Mouse (Mus musculus): Measurements from ENCODE around the gene Ifnar2. TPM values are rescaled to one million over a fixed set of nuclear protein-coding genes. Genes with fewer than 3 reads are reported as not detected.

Ifnar2 gene
- polyA plus RNA-seq, 1 experiment from 2014 or later: 35.3 TPM

DNA sequence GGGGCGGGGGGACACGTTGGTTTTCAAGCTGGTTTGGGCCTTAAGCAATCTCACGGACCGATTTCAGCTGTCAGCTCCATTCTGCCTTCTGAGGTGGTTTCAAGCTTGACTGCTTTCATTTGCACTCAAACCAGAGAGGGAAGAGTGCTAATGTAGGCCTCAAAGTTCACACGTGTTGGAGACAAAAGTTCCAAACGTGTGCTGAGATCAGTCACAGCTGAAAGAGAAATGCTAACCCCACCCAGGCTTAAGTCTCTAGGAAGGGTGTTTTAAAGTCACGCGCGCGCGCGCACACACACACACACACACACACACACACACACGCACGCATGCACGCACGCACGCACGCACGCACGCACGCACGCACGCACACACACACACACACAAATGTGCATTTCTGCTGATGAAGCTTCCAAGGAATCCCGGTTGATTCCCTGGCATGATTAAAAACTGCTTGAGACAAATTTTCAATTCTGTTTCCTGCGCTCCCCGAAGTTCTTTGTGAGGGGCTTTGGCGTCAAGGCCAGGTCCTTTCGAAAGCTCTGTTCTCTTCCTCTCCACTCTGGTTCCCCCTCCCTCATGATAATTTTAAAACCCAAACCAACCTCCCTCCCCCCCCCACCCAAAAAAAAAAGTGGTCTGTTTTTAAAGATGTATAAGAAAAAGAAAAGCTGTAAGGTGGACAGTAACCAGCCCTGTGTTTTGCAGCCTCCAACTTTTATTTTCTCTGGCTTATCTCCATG lies 23.8 kb upstream of the Ifnar2 start:
- H3K9me3 ChIP-seq (replicated peaks): no peaks in the 10 kb centered on the region
- 79% methylated on average over 28 of the region's 28 CpGs for WGBS
- 0 out of 2 replicates have a peak, but pooled peaks cover 3% of the 10 kb centered on the region for H3K4me1 ChIP-seq
- H3K4me3 ChIP-seq: no peak overlapping the region
- H3K36me3 ChIP-seq: no peaks in the 10 kb centered on the region
- DNase-seq (ENCODE audit: low spot score): no peak
- H3K27me3 ChIP-seq (ENCODE audit: low read depth, poor library complexity, severe bottlenecking): peaks cover 36% of the 10 kb centered on the region
- no peak overlapping the region for H3K27ac ChIP-seq

DNA sequence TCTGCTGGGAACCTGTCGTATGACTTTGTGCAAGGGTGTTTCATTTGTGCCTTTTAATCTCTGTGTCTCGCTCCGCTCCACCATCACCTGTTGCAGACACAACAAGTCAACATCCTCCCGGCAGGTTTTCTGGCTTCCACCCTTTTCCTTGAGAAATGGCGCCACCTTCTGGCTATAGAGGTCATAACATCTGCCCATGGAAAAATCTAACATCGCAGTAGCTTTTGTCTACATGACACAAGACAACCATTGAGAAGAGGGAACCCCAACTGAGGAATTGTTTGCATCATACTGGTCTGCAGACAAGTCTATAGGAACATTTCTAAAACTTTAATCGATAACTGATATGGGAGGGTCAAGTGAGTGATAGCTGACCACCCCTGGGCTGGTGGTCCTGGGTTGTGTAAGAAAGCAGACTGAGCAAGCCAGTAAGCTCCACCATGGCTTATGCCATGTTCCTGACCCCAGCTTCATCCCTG lies 20.5 kb upstream of the Ifnar2 start:
- WGBS: 9% methylated on average over 7 of the region's 7 CpGs
- H3K4me3 ChIP-seq: no peak overlapping the region
- peaks cover 30% of the 10 kb centered on the region for H3K27me3 ChIP-seq (ENCODE audit: low read depth, poor library complexity, severe bottlenecking)
- no peak overlapping the region for H3K27ac ChIP-seq
- H3K4me1 ChIP-seq: no peaks in the 10 kb centered on the region
- H3K9me3 ChIP-seq (replicated peaks): no peaks in the 10 kb centered on the region
- no peaks in the 10 kb centered on the region for H3K36me3 ChIP-seq
- peak; percentile 84 for DNase-seq (ENCODE audit: low spot score)

DNA sequence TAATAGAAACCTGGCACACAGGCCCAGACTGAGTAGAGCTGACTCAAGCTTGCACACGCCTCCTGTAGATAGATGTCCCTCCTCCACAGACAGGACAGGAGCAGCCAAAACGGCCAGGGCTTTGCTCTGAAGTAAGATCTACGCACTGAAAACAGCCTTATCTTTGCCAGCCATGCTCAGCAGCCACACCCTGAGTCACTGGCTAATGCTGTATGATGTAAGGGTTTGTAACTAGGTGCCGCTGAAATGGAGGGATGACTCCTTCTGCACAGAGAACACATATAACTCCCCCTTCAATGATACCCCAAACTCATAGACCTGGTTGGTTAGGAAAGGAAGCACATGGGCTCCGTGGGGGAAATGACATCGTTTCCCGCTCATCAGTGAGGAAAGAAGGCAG lies 19.8 kb upstream of the Ifnar2 start:
- H3K36me3 ChIP-seq: no peaks in the 10 kb centered on the region
- H3K4me1 ChIP-seq: no peaks in the 10 kb centered on the region
- H3K4me3 ChIP-seq: no peak overlapping the region
- DNase-seq (ENCODE audit: low spot score): no peak
- H3K27ac ChIP-seq: no peak overlapping the region
- H3K27me3 ChIP-seq (ENCODE audit: low read depth, poor library complexity, severe bottlenecking): peaks cover 30% of the 10 kb centered on the region
- 70% methylated on average over 7 of the region's 7 CpGs for WGBS
- H3K9me3 ChIP-seq (replicated peaks): no peaks in the 10 kb centered on the region

DNA sequence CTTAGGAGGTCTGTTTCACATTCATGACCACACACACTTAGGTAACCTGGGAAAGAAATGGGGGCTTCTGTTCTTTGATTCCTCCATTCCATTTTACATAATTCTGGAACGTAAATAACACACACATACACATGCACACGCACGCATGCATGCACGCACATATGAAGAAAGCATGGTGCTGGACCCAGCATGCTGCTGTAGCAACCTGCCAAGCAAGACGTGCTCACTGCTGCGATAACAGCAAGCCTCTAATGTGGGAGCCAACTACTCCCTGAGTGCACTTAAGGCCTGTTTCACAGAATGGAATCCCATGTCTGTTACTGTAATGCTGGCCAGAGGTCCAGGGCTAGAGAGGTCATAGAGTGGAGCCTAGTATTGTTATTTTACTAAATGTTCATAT lies 19.4 kb upstream of the Ifnar2 start:
- DNase-seq (ENCODE audit: low spot score): no peak
- H3K27ac ChIP-seq: no peak overlapping the region
- H3K9me3 ChIP-seq (replicated peaks): no peaks in the 10 kb centered on the region
- WGBS: 82% methylated on average over 6 of the region's 6 CpGs
- H3K4me1 ChIP-seq: no peaks in the 10 kb centered on the region
- H3K36me3 ChIP-seq: no peaks in the 10 kb centered on the region
- peaks cover 30% of the 10 kb centered on the region for H3K27me3 ChIP-seq (ENCODE audit: low read depth, poor library complexity, severe bottlenecking)
- H3K4me3 ChIP-seq: no peak overlapping the region

DNA sequence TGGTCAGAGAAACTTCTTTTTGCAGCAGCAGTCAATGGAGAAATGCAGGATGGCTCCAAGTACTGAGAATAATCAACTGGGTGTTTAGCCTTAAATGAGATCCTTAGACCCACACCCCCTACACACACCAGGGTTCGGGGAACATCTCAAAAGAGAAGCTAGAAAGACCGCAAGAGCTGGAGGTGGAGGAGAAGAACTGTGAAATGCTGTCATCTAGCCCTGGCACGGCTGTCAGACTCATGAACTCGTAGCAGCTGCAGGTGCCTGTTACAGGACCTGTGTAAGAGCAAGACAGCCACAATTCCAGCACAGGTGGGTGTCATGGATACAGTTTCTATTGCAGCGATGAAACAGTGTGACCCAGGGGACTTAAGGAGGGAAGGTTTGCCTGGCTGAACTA lies 18.9 kb upstream of the Ifnar2 start:
- H3K27ac ChIP-seq: no peak overlapping the region
- H3K36me3 ChIP-seq: no peaks in the 10 kb centered on the region

DNA sequence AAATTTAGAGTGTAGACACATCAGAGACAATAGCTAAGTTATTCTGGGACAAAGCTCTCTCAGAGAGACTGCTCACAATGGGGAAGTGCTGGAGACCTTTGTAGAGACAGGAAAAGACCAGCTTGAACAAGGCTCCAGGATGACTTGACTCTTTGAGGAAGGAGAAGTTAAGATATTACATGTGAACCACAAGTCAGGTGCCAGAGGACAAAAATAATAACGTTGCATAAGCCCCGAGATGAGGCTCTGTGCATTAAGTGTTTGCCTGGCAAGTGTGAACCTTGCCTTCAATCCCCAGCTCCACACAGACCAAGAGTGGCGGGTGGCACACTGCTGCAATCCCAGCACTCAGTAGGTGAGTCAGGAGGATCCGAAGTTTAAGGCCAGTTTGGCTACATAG lies 18.0 kb upstream of the Ifnar2 start:
- no peaks in the 10 kb centered on the region for H3K36me3 ChIP-seq
- peaks cover 30% of the 10 kb centered on the region for H3K27me3 ChIP-seq (ENCODE audit: low read depth, poor library complexity, severe bottlenecking)
- H3K4me1 ChIP-seq: no peaks in the 10 kb centered on the region
- H3K27ac ChIP-seq: no peak overlapping the region
- no peak for DNase-seq (ENCODE audit: low spot score)
- H3K4me3 ChIP-seq: no peak overlapping the region
- WGBS: 79% methylated on average over 4 of the region's 4 CpGs
- H3K9me3 ChIP-seq (replicated peaks): no peaks in the 10 kb centered on the region

More for the DNA sequence above, 18.9 kb upstream of the Ifnar2 start:
- Histone ChIP-seq H3K9me3 (replicated peaks) (no peaks in the 10 kb centered on the region), H3K4me3 (no peak overlapping the region), H3K27me3 (ENCODE audit: low read depth, poor library complexity, severe bottlenecking) (peaks cover 30% of the 10 kb centered on the region), H3K4me1 (no peaks in the 10 kb centered on the region)
- DNase-seq (ENCODE audit: low spot score): no peak
- whole genome bisulfite sequencing: 86% methylated on average over 5 of the region's 5 CpGs

DNA sequence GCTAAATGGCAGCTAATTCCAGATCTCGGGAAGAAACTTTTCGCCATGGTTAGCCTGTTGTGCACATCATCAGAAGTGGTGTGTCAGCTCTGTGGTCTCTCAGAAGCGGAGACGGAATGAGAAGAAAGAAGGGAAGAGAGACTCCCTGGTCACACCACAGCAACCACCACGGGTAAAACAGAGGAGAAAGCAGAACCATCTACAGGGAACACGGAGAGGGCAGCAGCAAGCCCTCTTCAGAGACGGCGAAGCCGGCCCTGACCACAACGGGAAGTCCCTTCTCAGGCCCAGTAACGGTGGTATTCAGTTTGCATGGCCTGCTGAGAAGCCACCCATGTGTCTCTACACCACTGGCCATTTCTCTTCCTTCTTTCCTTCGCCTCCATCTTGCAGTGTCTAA lies 17.4 kb upstream of the Ifnar2 start:
- Histone ChIP-seq H3K27ac (no peak overlapping the region), H3K4me3 (no peak overlapping the region), H3K27me3 (ENCODE audit: low read depth, poor library complexity, severe bottlenecking) (peaks cover 30% of the 10 kb centered on the region), H3K4me1 (no peaks in the 10 kb centered on the region), H3K36me3 (no peaks in the 10 kb centered on the region), H3K9me3 (replicated peaks) (no peaks in the 10 kb centered on the region)
- no peak for DNase-seq (ENCODE audit: low spot score)
- WGBS: 78% methylated on average over 12 of the region's 12 CpGs

DNA sequence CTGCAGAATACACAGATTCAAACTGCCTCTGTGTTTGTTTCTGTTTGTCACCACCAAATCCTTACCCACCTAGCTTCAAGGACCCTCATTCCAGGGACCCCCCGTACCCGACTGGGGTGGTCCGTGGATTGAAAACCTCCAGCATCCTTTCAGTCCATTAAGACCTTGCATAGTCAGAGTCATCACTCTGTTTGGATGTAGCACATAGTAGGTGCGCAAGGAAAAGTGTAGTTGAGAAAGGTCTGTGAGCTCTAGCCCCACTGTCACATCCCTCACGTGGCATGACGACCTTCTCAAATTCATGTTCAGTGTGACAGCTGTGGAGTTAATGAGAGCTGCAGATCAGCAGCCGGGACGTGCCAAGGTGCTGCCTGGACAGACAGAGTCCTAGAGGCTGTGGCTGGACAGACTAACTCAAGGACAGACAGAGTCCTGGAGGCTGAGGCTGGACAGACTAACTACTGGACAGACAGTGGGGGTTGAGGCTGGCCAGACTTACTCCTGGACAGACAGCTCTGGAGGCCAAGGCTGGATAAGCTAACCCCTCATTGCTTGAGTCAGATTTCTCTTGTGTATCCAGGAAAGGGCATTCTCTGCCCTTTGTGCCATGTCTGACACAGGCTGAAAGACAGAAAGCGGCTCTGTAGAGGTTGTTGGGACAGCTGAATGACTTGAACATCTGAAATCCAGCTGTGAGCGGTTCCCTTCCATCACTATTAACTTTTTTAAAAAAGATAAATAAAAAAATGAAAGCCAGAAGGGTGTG lies 15.6 kb upstream of the Ifnar2 start:
- Histone ChIP-seq H3K27me3 (ENCODE audit: low read depth, poor library complexity, severe bottlenecking) (peaks cover 14% of the 10 kb centered on the region), H3K9me3 (replicated peaks) (no peaks in the 10 kb centered on the region), H3K27ac (no peak overlapping the region), H3K36me3 (no peaks in the 10 kb centered on the region), H3K4me3 (no peak overlapping the region), H3K4me1 (peaks cover 1% of the 10 kb centered on the region)
- DNase-seq (ENCODE audit: low spot score): no peak
- WGBS: 82% methylated on average over 10 of the region's 10 CpGs

DNA sequence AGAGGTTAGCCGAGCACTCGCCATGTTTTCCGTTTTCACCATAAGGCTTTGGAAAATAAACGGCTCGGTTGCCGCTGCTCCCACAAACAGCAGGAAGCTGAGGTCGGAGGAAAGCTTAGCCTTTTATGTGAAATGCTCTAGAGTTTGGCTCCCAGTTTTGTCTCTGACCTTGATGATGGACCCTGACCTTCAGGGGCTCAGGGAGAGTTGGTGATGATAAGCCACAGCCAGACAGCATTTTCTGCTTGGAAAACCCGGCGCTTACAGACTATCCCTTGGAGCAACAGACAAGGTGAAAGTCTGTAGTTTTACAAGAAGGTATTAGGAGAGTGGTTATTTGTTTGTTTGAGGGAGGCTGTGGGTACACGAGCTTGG lies 15.1 kb upstream of the Ifnar2 start:
- no peaks in the 10 kb centered on the region for H3K9me3 ChIP-seq (replicated peaks)
- DNase-seq (ENCODE audit: low spot score): no peak
- no peak overlapping the region for H3K4me3 ChIP-seq
- no peak overlapping the region for H3K27ac ChIP-seq
- H3K27me3 ChIP-seq (ENCODE audit: low read depth, poor library complexity, severe bottlenecking): peaks cover 13% of the 10 kb centered on the region
- WGBS: 63% methylated on average over 10 of the region's 10 CpGs
- no peaks in the 10 kb centered on the region for H3K36me3 ChIP-seq
- peaks cover 5% of the 10 kb centered on the region for H3K4me1 ChIP-seq

DNA sequence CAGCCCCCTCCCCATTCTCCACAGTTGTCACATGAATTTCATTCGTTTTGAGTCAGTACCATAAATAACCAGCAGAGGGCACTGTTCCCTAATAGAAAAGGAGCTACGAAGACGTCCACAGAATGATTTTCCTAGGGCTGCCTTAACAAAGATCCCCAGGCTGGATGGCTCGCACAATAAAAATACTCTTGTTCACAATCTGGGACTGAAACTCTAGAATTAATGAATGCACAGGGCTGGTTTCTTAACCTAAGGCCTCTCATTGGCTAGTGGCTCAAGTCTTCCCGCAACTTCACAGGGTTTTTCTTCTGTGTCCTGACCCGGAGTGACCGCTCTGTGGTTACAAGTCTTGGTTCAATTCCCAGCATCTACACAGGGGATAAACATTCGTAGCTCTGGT lies 14.0 kb upstream of the Ifnar2 start:
- no peaks in the 10 kb centered on the region for H3K9me3 ChIP-seq (replicated peaks)
- peak; percentile 31 for DNase-seq (ENCODE audit: low spot score)
- peaks cover 3% of the 10 kb centered on the region; the same call in 1 of the 2 replicates for H3K27me3 ChIP-seq (ENCODE audit: low read depth, poor library complexity, severe bottlenecking)
- peaks cover 5% of the 10 kb centered on the region for H3K4me1 ChIP-seq
- WGBS: 44% methylated on average over 8 of the region's 8 CpGs
- H3K27ac ChIP-seq: no peak overlapping the region
- H3K36me3 ChIP-seq: no peaks in the 10 kb centered on the region
- H3K4me3 ChIP-seq: no peak overlapping the region

DNA sequence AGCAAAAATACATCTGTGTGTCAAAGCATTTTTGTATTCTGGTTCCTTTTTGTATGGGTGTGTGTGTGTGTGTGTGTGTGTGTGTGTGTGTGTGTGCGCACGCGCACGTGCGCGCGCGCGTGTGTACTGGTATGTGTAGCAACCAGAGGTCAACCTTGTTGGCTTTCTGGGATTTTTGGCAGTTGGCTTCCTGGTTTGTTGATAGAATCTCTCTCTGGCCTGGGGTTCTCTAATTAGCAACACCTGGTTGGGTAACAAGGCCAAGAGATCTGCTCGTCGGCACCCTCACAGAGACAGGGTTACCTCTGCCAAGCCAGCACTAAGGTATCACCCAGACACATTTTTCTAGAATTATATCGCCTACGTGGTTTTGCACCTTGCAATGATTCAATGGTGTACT lies 13.1 kb upstream of the Ifnar2 start:
- Histone ChIP-seq H3K4me3 (no peak overlapping the region), H3K27me3 (ENCODE audit: low read depth, poor library complexity, severe bottlenecking) (no peaks in the 10 kb centered on the region), H3K4me1 (peaks cover 5% of the 10 kb centered on the region), H3K27ac (no peak overlapping the region), H3K9me3 (replicated peaks) (no peaks in the 10 kb centered on the region), H3K36me3 (no peaks in the 10 kb centered on the region)
- DNase-seq (ENCODE audit: low spot score): no peak
- 92% methylated on average over 13 of the region's 13 CpGs for WGBS

DNA sequence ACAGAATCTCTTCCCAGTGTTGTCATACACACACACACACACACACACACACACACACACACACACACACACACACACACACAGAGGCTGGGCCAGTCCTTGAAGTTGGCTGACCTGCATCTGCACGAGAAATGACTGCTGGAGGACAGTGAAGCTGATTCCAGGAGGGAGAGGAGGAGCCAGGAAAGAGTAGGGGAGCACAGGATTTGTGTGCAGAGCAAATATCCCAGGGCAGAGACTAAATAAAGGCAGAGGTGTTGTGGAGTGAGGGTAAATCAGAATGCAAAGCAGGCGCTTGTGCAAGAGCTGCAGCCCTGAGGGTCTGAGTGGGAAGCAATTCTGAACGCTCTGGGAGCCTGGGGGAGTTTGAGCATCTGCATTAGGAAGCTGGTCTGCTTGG lies 12.4 kb upstream of the Ifnar2 start:
- Histone ChIP-seq H3K27me3 (ENCODE audit: low read depth, poor library complexity, severe bottlenecking) (no peaks in the 10 kb centered on the region), H3K27ac (no peak overlapping the region)
- WGBS: 79% methylated on average over 3 of the region's 3 CpGs

DNA sequence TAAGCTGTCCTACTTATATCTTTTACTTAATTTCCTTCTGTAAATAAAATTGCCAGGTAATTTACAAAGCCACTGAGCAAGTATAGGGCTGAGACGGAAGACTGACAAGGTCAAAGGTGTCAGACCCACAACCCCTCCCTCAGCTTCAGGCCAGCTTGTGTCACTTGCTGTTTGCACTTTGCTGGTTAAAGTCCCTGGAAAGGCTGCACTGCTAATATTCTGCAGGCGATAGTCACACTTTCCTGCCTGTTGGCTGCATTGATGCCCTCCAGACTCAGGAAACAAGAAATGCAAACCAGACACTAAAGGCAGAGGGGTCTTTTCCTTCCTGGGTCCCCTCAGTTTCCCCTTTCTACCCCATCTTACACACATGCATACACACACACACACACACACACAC lies 10.6 kb upstream of the Ifnar2 start:
- 44% methylated on average over 2 of the region's 2 CpGs for WGBS
- no peak overlapping the region for H3K4me3 ChIP-seq

More for the DNA sequence above, 12.4 kb upstream of the Ifnar2 start:
- Histone ChIP-seq H3K4me3 (no peak overlapping the region), H3K4me1 (peaks cover 5% of the 10 kb centered on the region), H3K36me3 (no peaks in the 10 kb centered on the region), H3K9me3 (replicated peaks) (no peaks in the 10 kb centered on the region)
- no peak for DNase-seq (ENCODE audit: low spot score)

More for the DNA sequence above, 10.6 kb upstream of the Ifnar2 start:
- no peaks in the 10 kb centered on the region for H3K36me3 ChIP-seq
- no peaks in the 10 kb centered on the region for H3K27me3 ChIP-seq (ENCODE audit: low read depth, poor library complexity, severe bottlenecking)
- no peak for DNase-seq (ENCODE audit: low spot score)
- H3K9me3 ChIP-seq (replicated peaks): no peaks in the 10 kb centered on the region
- no peak overlapping the region for H3K27ac ChIP-seq
- H3K4me1 ChIP-seq: peaks cover 5% of the 10 kb centered on the region
